Mouse (Mus musculus) ovary, postnatal 10 days (tissue): ENCODE data around the gene Col5a2.
"Not testable (repeated sequence)": the region's sequence is repeated elsewhere in the genome, so short reads cannot be mapped to it uniquely, and the experiment has no call there.

Experiments used
- DNase-seq: peaks from one replicate; pipeline ENCODE4 v3.0.0; 2022; ENCODE audit warnings: low spot score

Col5a2 gene

DNA sequence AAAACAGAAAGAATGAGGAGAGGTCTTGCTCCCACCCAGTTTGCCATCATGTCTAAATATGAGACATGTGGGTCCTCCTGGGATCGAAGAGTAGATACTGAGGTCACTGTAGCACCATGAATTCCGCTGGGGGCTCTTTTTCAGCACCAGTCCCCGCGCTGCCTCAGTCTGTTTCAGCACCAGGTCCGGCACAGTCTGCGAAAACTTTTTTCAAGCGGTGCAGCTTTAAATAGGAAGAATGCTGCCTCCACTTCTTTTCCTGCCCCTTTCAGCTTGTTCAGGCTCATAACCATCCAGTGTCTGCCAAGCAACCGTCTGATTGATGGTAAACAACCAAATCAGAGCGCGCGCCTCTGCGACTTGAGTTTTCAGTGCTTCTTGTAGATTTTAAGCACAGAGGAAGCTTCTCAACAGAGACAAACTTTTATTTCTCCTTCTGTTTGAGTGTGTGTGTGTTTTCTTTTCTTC lies at the start of gene Col5a2:
Col5a2 (minus strand) TSS at position 418 of the 468 bp plus-strand sequence.
- peak; percentile 48 for DNase-seq

DNA sequence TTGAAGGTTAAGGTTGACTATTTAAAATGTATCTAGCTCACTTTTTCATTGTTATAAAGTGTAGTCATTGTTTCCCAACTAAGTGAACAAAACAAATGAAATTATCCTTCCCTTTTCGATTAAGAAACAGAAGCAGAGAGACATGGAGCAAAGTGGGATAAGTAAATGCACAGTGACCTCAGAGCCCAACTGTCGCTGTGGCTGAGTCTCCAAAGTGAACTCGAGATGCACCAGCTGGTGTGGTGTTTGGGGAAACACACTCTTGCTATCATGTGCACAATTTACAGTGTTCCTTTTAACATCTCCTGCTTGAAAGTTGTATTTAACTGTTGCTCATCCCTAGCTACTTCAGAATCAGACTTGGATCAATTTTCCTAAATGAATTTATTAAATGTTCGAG lies 47.4 kb upstream of the Col5a2 start:
- no peak for DNase-seq

DNA sequence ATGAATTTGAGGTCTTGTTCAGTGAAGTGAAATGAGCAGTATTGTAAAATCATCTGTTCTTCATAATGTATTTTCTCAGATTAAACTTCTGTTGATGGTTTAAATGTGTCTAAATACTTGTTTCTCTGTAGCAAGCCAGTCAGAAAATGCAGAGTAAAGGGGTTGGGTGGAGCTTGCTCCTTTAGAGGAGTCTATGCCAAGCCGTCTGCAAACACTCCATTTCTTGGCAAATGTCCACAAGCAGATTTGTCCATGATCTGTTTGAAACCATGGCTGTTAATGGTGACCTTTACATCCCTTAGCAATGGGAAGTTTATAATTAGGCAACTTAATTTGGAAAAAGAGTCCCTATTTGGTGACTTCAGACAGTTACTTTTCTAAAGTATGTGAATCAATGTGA lies 38.8 kb upstream of the Col5a2 start:
- DNase-seq = no peak

DNA sequence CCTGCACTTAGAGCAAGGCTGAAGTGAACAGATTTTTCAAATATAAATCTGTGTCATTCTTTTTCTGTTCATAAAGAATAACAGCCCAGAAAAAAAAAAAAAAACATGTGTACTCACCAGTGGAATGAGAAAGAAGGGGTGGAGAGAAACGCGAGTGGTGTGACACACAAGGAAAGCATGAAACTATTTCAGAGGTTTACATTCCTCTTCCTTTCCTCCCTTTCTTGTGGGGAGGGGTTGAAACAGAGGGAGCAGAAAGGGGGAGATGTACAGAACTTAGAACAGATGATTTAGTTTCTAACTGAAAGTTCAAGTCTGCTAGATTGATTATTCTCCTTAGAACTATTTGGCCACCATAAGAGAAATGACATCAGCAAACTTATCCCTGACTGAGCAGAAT lies 38.1 kb upstream of the Col5a2 start:
- DNase-seq = no peak

DNA sequence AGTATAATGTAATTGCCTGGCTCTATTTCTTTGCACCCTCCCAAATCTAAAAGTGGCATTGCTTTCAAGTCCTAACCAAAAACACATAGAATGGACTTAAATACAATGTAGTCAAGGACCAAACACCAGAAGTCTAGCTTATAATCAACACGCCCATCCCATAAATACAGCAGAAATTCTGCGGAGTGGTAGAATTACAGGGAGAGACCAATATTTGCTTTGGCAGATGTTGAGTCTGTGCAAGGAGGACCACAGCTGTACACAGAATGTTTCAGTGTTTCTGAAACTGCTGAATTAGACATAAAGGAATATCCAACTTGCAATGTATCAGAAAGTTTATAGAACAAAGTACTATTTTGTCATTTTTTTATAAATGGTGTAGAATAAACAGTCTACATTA lies 28.4 kb upstream of the Col5a2 start:
- no peak for DNase-seq

DNA sequence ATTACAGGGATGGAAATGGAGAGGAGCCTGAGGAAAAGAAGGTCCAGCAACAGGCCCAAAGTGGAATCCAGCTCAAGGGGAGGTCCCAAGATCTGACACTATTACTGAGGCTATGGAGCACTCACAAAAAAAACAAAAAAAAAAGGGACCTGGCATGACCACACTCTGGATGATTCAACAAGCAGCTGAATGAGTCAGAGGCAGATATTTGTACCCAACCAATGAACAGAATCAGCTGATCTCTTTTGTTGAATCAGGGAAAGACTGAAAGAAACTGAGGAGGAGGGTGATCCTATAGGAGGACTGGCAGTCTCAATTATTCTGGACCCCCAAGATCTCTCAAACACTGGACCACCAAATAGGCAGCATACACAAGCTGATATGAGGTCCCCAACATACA lies 24.4 kb upstream of the Col5a2 start:
- not testable (repeated sequence) for DNase-seq

DNA sequence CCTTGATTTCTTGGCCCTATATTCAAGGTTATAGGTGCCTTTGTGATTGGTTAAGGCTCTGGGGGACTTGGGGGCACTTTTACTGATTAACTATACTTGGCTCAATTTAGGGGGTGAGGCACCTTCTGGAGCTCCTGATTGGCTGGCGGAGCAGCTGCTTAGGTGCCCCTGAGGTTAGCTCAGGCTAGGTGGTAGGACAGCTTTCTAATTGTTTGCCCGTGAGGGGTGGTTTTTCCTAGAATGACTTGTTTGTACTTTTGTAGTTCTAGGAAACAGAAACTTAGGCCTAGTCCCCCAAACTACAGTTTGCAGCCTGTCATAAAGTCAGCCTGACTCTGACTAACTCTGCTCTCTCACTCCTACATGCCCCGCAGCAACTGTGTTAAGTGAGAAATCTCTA lies 20.5 kb upstream of the Col5a2 start:
- DNase-seq = no peak

DNA sequence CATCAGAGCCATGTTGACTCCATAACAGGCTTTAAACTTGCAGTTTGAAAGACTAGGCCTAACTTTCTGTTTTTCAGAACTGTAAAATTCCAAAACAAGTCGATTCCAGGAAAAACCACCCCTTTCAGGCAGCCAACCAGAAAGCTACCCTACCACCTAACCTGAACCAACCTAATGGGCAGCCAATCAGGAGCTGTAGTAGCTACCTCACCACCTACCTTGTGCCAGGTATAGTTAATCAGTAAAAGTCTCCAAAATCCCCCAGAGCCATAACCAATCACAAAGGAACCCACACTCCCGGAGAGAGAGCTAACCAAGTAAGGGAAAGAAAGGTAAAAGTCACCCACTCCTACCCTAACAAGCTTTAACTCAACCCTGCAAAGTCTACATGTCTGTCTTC lies 18.4 kb upstream of the Col5a2 start:
- DNase-seq = no peak

DNA sequence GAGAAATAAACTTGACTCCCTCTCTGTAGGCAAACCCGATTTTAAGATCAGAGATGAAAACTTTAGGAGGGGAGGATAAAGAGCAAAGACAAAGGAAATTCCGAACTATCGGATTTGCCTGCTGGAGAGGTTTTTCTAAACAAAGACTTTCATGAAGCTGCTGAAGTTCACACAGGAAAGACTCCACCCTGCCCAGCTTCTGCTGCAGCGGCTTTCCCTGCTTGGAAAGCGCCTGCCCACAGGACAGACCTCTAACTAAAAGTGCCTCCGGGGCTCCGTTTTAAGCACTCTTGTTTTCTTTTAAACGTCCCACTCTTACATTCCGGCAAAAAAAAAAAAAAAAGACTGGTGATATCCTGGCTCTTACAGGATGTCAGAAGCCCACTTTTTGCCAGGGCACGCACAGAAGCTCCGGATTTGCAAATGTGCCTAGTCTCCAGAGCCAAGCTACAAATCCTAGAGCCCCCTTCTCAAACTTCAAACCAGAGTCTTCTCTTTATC lies 791 bp downstream of the Col5a2 start:
- peak; percentile 2 for DNase-seq

DNA sequence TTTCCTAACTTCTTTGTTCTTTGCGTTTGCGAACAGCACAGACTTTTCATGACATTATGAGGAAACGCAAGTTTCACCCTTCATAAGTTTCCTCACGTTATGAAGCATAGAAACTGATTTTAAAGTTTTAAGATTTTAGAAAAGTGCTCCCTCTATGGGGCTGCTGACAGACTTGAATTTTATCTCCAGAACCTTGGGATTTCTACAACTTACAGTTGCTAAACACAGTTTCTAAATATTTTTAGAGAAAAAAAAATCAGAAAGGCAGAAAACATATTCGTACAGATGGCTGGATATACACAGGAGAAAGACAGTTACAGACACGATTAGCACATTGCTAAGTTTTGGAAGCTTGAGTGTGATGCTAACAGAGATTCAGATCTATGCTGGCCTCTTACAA lies 1.6 kb downstream of the Col5a2 start:
- DNase-seq = no peak

DNA sequence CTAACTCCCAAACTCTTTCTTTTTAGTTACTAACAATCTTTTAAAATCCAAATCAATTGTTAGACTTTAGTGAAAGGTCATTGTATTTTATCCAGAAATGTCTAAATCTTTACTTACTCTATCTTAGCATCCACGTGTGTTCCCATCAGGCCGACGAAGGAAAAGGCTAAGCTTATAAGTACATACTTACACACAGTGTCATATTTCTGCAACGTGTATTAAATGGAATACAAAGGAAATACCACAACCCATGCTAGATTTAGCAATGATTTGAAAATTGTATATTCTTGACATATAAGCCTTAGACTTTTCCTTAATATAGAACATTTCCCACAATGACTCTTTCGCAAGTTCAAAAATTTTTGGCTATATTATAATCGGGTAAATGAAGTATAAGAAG lies 2.6 kb downstream of the Col5a2 start:
- no peak for DNase-seq

DNA sequence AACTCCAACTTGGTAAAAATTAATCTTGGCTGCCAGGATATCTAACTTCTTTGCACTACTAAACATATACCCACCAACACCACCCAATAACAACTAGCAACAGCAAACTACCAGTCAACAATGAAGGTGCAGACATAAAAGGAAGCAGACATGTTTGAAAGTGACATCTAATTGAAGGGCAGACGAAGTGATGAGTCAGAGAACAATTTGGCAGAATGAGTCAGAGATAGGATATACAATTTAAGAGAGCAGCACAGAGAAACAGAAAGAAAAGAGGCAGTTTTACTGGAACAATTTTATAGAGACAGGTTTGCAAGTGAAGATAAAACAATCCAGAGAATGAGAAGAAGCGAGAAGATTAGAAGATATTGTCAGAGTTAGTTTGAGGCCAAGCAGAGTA lies 8.1 kb downstream of the Col5a2 start:
- no peak for DNase-seq

DNA sequence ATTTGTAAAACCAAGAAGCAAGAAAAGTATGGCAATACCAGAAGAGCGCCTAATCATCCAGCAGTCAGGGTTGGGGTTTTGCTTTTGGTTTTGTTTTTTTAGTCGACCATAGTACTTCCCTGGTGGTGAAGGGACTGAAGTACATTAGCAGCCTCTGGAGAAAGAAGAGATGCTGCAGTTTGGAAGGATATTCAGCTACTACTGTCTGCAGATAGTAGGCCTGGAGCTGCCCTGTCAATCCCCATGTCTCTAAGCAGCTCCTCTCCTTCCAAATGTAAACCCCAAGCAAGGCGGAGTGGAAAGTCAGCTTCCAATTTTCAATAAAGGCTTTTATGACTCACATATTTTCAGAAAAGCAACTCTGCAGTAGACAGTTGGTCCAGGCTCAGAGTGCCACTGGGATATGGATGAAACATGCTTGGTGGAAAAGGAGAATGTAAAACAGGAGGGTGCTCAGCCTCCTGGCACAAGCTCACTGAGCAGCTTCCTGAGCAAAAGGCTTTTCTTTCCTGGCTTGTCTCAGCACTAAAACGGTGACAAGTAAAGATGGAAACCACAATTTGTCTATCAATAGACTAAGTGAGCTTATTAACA lies 10.9 kb downstream of the Col5a2 start:
- no peak for DNase-seq

DNA sequence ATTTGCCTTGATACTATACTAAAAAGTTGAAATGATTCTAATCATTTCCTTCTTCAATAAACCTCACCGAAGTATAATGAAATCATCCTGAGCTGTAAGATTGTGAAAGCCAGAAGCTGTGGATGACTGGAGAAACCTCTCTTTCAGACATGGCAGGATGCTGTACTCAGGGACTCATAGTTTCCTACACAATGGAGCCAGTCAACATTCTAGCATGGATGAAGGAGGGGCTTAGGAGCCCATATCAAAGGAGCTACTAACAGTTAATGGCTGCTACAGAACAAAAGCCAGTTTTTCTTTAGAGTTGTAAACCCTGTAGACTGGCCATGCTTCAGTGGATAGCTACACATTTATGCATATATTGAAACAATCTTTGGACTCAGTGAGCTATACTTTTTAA lies 12.6 kb downstream of the Col5a2 start:
- no peak for DNase-seq

DNA sequence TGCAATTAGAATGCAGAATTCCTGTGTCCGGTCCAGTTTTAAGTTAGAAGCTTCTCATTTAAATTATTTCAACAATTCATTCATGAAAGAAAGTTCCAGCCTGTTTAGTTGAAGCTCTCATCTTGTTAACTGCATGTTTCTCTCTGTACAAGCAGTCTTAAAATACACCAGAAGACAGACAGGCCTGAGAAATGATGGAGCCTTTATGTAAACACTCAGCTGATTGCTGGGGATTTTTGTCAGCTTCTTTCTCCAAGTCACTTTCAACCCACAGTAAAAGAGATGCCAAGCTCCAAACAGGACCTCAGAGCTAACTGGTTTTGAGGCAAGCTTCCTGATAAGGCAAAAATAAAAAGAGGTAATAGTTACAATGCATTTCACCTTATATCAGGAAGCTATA lies 14.8 kb downstream of the Col5a2 start:
- no peak for DNase-seq

DNA sequence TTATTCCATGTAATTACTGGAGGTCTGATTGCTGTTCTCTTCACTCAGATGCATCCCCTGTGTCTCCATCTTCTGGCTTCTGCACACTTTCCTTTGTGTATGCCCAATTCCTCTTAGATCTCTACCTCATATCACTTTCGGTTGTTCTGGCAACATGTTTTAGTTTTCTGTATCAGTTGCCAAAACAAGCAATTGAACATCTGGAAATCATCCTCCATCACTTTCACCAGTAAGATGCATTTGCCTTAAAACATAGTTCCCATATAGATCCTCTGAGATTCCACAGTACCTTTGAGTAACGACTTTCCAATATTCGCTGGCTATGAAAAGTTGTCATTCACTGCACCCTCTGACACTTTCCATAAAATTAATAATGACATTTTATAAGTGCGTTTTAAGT lies 20.1 kb downstream of the Col5a2 start:
- DNase-seq = no peak

DNA sequence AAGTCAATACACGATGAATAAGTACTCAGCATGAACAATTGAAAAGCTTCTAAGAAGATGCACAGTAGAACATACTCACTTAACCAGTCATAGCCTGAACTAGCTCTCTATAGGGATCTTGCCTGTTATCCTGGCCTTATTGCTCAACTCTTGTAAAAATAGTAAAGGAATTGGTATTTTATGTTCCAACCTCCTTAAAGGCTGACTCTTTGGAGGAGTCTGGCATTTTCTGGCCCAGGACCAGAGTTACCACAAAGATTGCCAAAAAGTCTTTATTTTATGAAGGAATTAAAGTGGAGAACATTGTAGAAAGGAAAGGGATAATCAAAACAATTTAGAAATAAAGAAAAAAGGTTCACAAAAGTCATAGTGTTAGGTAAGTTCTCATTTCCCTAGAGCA lies 21.2 kb downstream of the Col5a2 start:
- DNase-seq = no peak

DNA sequence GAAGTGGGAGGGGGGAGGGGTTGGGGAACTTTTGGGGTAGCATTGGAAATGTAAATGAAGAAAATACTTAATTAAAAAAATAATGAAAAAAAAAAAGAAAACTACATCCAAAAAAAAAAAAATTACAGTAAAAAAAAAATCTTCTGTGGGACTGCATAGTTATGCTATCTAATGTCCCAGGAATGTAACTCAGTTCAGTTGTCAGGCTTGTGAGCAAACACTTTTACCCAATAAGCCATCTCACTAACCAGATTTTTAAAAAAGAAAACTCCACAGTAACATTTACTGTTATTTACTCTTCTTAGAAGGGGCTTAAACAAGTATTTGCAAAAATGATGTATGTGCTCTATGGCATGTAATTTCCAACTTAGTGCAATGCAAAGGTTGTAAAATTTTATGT lies 24.0 kb downstream of the Col5a2 start:
- no peak for DNase-seq

DNA sequence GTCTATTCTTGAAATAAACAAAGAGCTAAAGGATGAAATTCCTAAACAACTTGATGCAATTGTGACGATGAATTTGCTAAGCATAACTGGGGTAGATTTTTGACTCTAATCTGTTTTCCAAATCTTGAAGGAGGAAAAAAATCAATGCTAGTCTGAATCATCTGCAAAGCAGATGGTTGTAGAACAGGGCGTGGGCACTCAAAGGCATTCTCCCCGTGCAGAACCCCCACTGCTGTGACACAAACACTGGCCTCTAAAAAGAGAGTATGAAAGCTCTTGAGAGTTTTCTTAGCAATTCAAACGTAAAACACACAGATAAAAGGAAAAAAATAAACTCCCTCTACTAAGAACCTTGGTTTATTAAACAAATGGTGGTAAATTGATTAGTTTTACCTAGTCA lies 30.3 kb downstream of the Col5a2 start:
- DNase-seq = no peak

DNA sequence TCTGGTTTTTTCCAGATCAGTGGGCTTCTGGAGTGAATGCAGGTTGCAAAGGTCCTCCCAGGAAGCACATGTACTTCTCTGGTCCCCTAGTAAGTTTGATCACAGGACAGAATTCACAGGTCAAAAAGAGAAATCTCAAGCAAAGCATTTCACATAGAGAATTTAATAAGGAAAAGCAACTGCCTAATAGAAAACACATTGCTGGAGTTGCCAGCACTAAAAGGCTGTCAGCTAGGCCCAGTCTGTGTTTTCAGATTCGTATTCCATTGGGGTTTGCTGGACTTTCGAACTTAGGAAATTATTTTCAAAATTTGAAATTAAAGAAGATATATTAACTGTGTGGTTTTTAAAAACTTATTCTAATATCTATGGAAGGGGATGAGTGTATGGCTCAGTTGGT lies 42.3 kb downstream of the Col5a2 start:
- no peak for DNase-seq

DNA sequence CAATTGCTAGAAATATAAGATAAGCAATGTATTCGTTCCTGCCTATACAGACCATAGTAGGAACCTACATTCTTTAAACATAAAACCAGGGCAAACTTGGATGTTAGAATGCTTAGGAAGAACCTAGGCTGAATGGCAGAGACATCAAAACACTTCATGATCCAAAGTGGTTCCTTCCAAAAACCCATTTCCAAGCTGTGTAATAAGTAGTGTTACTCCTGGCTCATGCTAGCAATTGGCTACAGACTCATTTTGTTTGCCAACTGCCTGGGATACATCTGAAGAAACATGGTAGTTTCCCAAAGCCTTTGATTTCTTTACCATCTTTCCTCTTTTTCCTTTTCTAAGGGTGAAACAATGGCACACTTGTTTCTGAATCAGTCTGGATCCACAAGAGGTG lies 47.3 kb downstream of the Col5a2 start:
- DNase-seq = no peak

DNA sequence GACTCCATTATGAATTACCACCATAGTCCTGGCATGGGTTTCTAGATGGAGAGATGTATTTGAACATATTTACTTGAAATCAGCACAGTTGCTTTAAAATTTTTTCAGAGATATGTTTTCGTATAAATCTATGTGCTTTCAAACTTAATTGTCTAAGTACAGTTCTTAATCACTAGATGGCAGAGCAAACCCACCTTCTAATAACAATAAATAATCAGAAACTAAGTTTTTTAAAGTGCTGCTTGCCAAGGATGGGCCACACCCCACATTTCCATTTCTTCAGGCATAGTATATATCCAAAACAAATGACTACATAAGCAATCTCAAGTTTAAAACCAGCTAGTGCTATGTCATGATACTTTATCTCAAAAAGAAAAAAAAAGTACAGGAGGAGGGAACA lies 54.2 kb downstream of the Col5a2 start:
- no peak for DNase-seq

DNA sequence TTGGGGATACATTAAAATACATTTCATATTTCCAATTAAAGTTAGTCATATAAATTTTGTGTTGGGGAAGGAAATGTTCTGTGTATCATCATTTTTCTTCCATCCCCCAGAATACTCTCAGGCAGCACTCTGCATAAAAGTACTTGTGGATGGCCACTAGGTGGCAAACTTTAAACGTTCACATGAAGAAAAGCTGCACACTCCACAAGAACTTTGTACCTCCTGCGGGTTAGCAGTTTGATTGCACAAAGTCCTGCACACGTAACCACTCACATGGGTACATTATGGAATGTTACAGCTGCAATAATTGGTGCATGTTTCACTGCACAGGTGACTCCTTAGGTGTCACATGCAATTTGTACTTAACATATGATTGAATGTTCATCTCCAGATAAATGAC lies 71.2 kb downstream of the Col5a2 start:
- DNase-seq = no peak

DNA sequence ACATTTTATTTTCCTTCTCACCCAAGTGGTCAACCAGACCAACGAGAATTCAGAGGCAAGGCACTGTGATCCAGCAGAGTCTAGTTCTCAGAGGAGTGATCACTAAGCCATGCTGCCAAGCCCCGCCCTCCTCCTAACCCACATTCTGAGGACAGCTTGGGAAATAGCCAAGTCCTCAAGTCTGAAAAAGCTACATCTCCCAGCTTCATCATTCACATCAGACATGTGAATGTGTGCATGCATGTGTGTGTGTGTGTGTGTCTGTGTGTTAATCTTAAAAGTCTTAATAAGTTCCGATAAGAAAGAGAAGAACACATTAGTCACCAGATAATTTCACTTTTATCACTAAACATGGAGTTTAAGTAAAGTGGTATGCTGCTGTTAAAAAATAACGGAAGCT lies 72.6 kb downstream of the Col5a2 start:
- DNase-seq = no peak

DNA sequence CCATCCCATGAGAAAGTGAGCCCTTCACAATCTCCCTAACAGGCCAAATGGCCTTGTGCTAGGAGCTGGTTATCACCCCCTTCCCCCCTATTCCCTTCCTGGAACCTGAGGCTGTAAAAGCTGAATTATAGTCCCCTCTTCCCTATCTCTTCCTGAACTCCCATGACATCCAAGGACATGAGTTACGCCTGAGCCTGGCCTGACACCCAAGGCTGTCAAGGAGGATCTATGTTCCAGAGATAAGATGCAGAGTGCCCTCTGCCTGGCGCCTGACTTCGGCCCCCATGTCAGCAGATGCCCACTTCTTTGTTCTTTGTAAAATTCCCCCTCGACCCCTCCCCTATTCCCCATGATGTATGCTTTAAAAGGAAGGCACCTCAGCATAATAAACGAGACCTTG lies 73.9 kb downstream of the Col5a2 start:
- DNase-seq = not testable (repeated sequence)
